Mouse (Mus musculus): ENCODE results near the gene Vmn1r138. TPM values are rescaled to one million over a fixed set of nuclear protein-coding genes. Genes with fewer than 3 reads are reported as not detected.
"Not testable (repeated sequence)": the region's sequence is repeated elsewhere in the genome, so short reads cannot be mapped to it uniquely, and the experiment has no call there.

The Vmn1r138 gene
- total RNA-seq (2021): not detected
- long read RNA-seq, experiment 1: 0 reads
- long read RNA-seq, experiment 2: 0 reads

DNA sequence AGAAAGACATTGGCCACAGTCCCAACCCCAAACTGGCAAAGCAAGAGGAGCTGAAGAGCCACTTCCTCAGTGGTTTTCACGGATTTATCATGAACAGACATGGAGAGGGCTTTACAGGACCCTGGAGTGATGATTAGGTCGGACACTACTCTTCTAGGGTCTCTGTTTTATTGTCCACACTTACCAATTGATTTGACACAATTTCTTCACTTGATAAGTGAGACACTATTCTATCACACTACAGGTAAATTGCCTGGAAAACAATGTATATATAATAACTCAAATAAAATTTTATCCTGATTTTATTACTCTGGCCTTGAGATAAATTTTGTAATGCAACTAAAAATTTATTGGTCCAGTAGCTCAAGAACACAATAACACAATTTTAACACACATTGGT lies at the start of gene Vmn1r138:
Gene Vmn1r138 (minus strand): TSS at position 101 of the 400 bp plus-strand sequence.
- DNase-seq: not testable (repeated sequence)

DNA sequence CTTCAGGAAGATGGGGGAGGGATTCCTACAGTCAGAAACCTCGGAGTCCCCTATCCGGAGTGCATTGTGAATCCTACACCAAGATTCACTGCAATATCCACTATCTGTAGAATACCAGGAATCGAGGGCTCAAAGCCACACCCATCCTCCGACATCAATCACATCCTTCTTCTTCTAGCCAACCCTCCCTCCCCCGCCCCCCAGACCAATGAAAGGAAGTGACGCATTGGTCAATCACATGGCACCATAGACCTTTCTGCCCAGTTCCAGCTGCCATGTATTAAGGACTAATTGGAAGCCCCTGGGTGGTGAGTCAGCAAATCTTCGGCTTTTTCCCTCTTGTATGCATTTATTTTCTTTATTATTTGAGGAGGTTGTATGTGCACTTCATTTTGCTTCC lies 40.1 kb upstream of the Vmn1r138 start, which contains the start of gene Vmn1r139:
Gene Vmn1r139 (plus strand): TSS at position 301 of the 400 bp plus-strand sequence.
- not testable (repeated sequence) for DNase-seq

DNA sequence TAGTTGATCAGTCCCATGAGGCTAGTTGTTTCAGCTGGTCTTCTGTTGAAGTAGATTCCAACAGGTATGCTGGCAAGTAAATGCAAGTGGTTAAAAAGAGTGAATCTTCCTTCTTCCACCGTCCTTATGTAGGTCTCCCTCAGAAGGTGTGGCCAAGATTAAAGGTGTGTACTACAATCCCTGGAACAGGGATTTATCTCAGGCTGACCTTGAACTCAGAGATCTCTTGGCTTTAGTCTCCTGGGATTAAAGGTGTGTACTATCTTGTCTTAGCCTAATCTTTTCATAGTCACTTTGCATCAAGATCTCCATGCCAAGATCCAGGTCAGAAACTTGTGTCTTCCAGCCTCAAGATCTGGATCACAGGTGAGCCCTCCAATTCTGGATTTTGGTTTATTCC lies 27.5 kb upstream of the Vmn1r138 start, which contains the start of gene Gm6176:
Gene Gm6176 (minus strand): TSS at position 101 of the 400 bp plus-strand sequence.
- not testable (repeated sequence) for DNase-seq

DNA sequence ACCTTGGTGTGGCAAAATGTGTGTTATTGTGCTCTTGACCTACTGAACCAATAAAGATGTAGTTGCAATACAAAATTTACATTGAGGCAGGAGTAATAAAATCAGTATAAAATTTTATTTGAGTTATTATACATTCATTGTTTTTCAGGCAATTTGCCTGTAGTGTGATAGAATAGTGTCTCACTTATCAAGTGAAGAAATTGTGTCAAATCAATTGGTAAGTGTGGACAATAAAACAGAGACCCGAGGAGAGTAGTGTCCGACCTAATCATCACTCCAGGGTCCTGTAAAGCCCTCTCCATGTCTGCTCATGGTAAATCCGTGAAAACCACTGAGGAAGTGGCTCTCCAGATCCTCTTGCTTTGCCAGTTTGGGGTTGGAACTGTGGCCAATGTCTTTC lies 34.4 kb downstream of the Vmn1r138 start, which contains the start of gene Vmn1r137:
Gene Vmn1r137 (plus strand): TSS at position 301 of the 400 bp plus-strand sequence.
- not testable (repeated sequence) for DNase-seq

Other genes with a start within 250 kb of the Vmn1r138 start
- gene Gm4177, start 232.2 kb downstream of the Vmn1r138 start, total RNA-seq (2021): not detected
- not detected for gene Vmn1r135, start 196.5 kb downstream of the Vmn1r138 start, total RNA-seq (2021)
- gene Gm5725, start 184.6 kb downstream of the Vmn1r138 start, total RNA-seq (2021): not detected
- gene Gm5891, start 107.6 kb downstream of the Vmn1r138 start, total RNA-seq (2021): not detected
- gene Vmn1r137, start 34.3 kb downstream of the Vmn1r138 start, total RNA-seq (2021): not detected
- not detected for gene Gm6176, start 27.4 kb upstream of the Vmn1r138 start, total RNA-seq (2021)
- not detected for gene Vmn1r139, start 40.2 kb upstream of the Vmn1r138 start, total RNA-seq (2021)
- not detected for gene Gm16451, start 89.3 kb upstream of the Vmn1r138 start, total RNA-seq (2021)
- gene Gm10666, start 105.8 kb upstream of the Vmn1r138 start, total RNA-seq (2021): not detected
- not detected for gene Vmn1r142, start 135.1 kb upstream of the Vmn1r138 start, total RNA-seq (2021)
- not detected for gene Vmn1r143, start 160.5 kb upstream of the Vmn1r138 start, total RNA-seq (2021)
- gene Gm8653, start 172.4 kb upstream of the Vmn1r138 start, total RNA-seq (2021): not detected
- gene Gm8453, start 200.6 kb upstream of the Vmn1r138 start, total RNA-seq (2021): not detected

All from adrenal gland, postnatal 10 days (tissue).